Mouse (Mus musculus): ENCODE results near the gene Mindy2. TPM values are rescaled to one million over a fixed set of nuclear protein-coding genes. Genes with fewer than 3 reads are reported as not detected.

Gene Mindy2
- polyA plus RNA-seq (2015; fragmentation: Nextera tagmentation; extraction: Ambion mirVana): 18.5 and 19.0 TPM in 2 replicates

GRCm38 (mm10) chr9:70657013-70657967, at the start of gene Mindy2:
Mindy2 (minus strand) TSS chr9:70657174.

GRCm38 (mm10) chr9:70678682-70679131, 21.7 kb upstream of the Mindy2 start, which contains the start of gene Adam10:
Adam10 (plus strand) TSS chr9:70678997.

GRCm38 (mm10) chr9:70656130-70657007, 605 bp downstream of the Mindy2 start, which contains the start of gene Gm10642:
Gm10642 (plus strand) TSS chr9:70656251.

Other genes starting within 250 kb of the Mindy2 start
- gene Ccnb2, start 235.6 kb downstream of the Mindy2 start, polyA plus RNA-seq (2015; fragmentation: Nextera tagmentation; extraction: Ambion mirVana): 272 and 317 TPM in 2 replicates
- gene Rnf111, start 153.4 kb downstream of the Mindy2 start, polyA plus RNA-seq (2015; fragmentation: Nextera tagmentation; extraction: Ambion mirVana): 11.0 and 13.7 TPM in 2 replicates
- gene Sltm, start 114.4 kb downstream of the Mindy2 start, polyA plus RNA-seq (2015; fragmentation: Nextera tagmentation; extraction: Ambion mirVana): 28.1 and 34.2 TPM in 2 replicates
- 2.1 and 3.5 TPM in 2 replicates for gene Gm10642, start 923 bp downstream of the Mindy2 start, polyA plus RNA-seq (2015; fragmentation: Nextera tagmentation; extraction: Ambion mirVana)
- gene Adam10, start 21.8 kb upstream of the Mindy2 start, polyA plus RNA-seq (2015; fragmentation: Nextera tagmentation; extraction: Ambion mirVana): 73.0 and 75.3 TPM in 2 replicates